Mouse (Mus musculus): ENCODE measurements around the gene Rasl10a. TPM values are rescaled to one million over a fixed set of nuclear protein-coding genes. Genes with fewer than 3 reads are reported as not detected.

Rasl10a gene
- polyA plus RNA-seq, 1 experiment from 2014 or later = 4.2 TPM

GRCm38 (mm10) chr11:5033136-5033535 lies 24.8 kb upstream of the Rasl10a start:
- H3K36me3 ChIP-seq = peaks cover 98% of the 10 kb centered on the region
- ATAC-seq (ENCODE audit: low FRiP score, low read depth) = no peak
- H3K4me2 ChIP-seq (replicated peaks) = no peak overlapping the region
- no peaks in the 10 kb centered on the region for H3K4me1 ChIP-seq
- no peak overlapping the region for H3K4me3 ChIP-seq
- H3K9me3 ChIP-seq = no peaks in the 10 kb centered on the region
- no peak overlapping the region for H3K9ac ChIP-seq
- 93% methylated on average over 3 of the region's 3 CpGs for WGBS
- H3K27ac ChIP-seq = no peak overlapping the region
- no peaks in the 10 kb centered on the region for H3K27me3 ChIP-seq

- no peak for ATAC-seq (ENCODE audit: low FRiP score, low read depth)
- 78% methylated on average over 4 of the region's 4 CpGs for WGBS
- H3K9me3 ChIP-seq = no peaks in the 10 kb centered on the region
Observed at GRCm38 (mm10) chr11:5035421-5035820, 22.5 kb upstream of the Rasl10a start.

GRCm38 (mm10) chr11:5037146-5037854 lies 20.6 kb upstream of the Rasl10a start:
- Histone ChIP-seq H3K9ac (no peak overlapping the region), H3K4me2 (replicated peaks) (no peak overlapping the region), H3K27me3 (no peaks in the 10 kb centered on the region), H3K9me3 (no peaks in the 10 kb centered on the region), H3K36me3 (peaks cover 98% of the 10 kb centered on the region), H3K27ac (no peak overlapping the region), H3K4me1 (peaks cover 19% of the 10 kb centered on the region), H3K4me3 (no peak overlapping the region)
- ATAC-seq (ENCODE audit: low FRiP score, low read depth) = no peak
- 83% methylated on average over 8 of the region's 8 CpGs for WGBS

More at GRCm38 (mm10) chr11:5035421-5035820, 22.5 kb upstream of the Rasl10a start:
- no peak overlapping the region for H3K4me3 ChIP-seq
- no peak overlapping the region for H3K27ac ChIP-seq
- no peaks in the 10 kb centered on the region for H3K27me3 ChIP-seq
- H3K4me2 ChIP-seq (replicated peaks) = no peak overlapping the region
- H3K4me1 ChIP-seq = peaks cover 2% of the 10 kb centered on the region; the same call in 1 of the 2 replicates
- H3K9ac ChIP-seq = no peak overlapping the region
- H3K36me3 ChIP-seq = peaks cover 98% of the 10 kb centered on the region

GRCm38 (mm10) chr11:5040585-5040984 lies 17.3 kb upstream of the Rasl10a start:
- Histone ChIP-seq H3K36me3 (peaks cover 74% of the 10 kb centered on the region), H3K4me3 (no peak overlapping the region), H3K27me3 (no peaks in the 10 kb centered on the region), H3K4me2 (replicated peaks) (no peak overlapping the region), H3K9ac (no peak overlapping the region), H3K27ac (peak overlapping the region; percentile 70; the same call in 1 of the 2 replicates), H3K4me1 (peaks cover 19% of the 10 kb centered on the region), H3K9me3 (no peaks in the 10 kb centered on the region)
- no peak for ATAC-seq (ENCODE audit: low FRiP score, low read depth)
- 88% methylated on average over 5 of the region's 5 CpGs for WGBS

GRCm38 (mm10) chr11:5041144-5041780 lies 16.7 kb upstream of the Rasl10a start:
- Histone ChIP-seq H3K4me2 (replicated peaks) (no peak overlapping the region; the same call in 1 of the 2 replicates), H3K4me3 (no peak overlapping the region), H3K9me3 (no peaks in the 10 kb centered on the region), H3K9ac (0 out of 2 replicates have a peak overlapping the region, but pooled peaks have one; percentile 9), H3K4me1 (peaks cover 19% of the 10 kb centered on the region), H3K27ac (peak overlapping the region; percentile 70; the same call in 1 of the 2 replicates), H3K27me3 (no peaks in the 10 kb centered on the region), H3K36me3 (peaks cover 67% of the 10 kb centered on the region)
- ATAC-seq (ENCODE audit: low FRiP score, low read depth) = peak; percentile 80; the same call in 1 of the 2 replicates
- 59% methylated on average over 18 of the region's 18 CpGs for WGBS

- no peaks in the 10 kb centered on the region for H3K9me3 ChIP-seq
- no peak overlapping the region for H3K27ac ChIP-seq
- H3K4me3 ChIP-seq = no peak overlapping the region
- H3K4me1 ChIP-seq = peaks cover 19% of the 10 kb centered on the region
- no peak for ATAC-seq (ENCODE audit: low FRiP score, low read depth)
- H3K27me3 ChIP-seq = no peaks in the 10 kb centered on the region
- H3K9ac ChIP-seq = no peak overlapping the region
- H3K36me3 ChIP-seq = peaks cover 52% of the 10 kb centered on the region
- no peak overlapping the region for H3K4me2 ChIP-seq (replicated peaks)
- 89% methylated on average over 8 of the region's 8 CpGs for WGBS
Observed at GRCm38 (mm10) chr11:5042645-5043381, 15.1 kb upstream of the Rasl10a start.

- H3K36me3 ChIP-seq = peaks cover 17% of the 10 kb centered on the region
- H3K4me1 ChIP-seq = peaks cover 7% of the 10 kb centered on the region; the same call in 1 of the 2 replicates
- no peak overlapping the region for H3K27ac ChIP-seq
- WGBS = 45% methylated on average over 12 of the region's 12 CpGs
- H3K4me3 ChIP-seq = no peak overlapping the region
- no peaks in the 10 kb centered on the region for H3K9me3 ChIP-seq
- H3K27me3 ChIP-seq = no peaks in the 10 kb centered on the region; the same call in 1 of the 2 replicates
- H3K9ac ChIP-seq = no peak overlapping the region
- ATAC-seq (ENCODE audit: low FRiP score, low read depth) = 0 out of 2 replicates have a peak, but pooled peaks have one; percentile 24
- no peak overlapping the region for H3K4me2 ChIP-seq (replicated peaks)
Observed at GRCm38 (mm10) chr11:5046321-5046926, 11.5 kb upstream of the Rasl10a start.

GRCm38 (mm10) chr11:5051629-5052028 lies 6.3 kb upstream of the Rasl10a start:
- H3K4me2 ChIP-seq (replicated peaks) = no peak overlapping the region
- H3K27me3 ChIP-seq = peaks cover 19% of the 10 kb centered on the region
- no peaks in the 10 kb centered on the region for H3K9me3 ChIP-seq
- H3K36me3 ChIP-seq = no peaks in the 10 kb centered on the region
- peaks cover 10% of the 10 kb centered on the region for H3K4me1 ChIP-seq
- H3K27ac ChIP-seq = no peak overlapping the region
- 75% methylated on average over 10 of the region's 10 CpGs for WGBS
- H3K4me3 ChIP-seq = no peak overlapping the region
- no peak overlapping the region for H3K9ac ChIP-seq
- ATAC-seq (ENCODE audit: low FRiP score, low read depth) = no peak

- H3K4me3 ChIP-seq = no peak overlapping the region
- no peak overlapping the region for H3K9ac ChIP-seq
- no peak overlapping the region for H3K4me2 ChIP-seq (replicated peaks)
- no peaks in the 10 kb centered on the region for H3K36me3 ChIP-seq
- H3K9me3 ChIP-seq = no peaks in the 10 kb centered on the region
- peaks cover 26% of the 10 kb centered on the region for H3K27me3 ChIP-seq
- WGBS = 68% methylated on average over 10 of the region's 10 CpGs
- no peak overlapping the region for H3K27ac ChIP-seq
- peaks cover 17% of the 10 kb centered on the region for H3K4me1 ChIP-seq
- no peak for ATAC-seq (ENCODE audit: low FRiP score, low read depth)
Observed at GRCm38 (mm10) chr11:5052200-5052854, 5.6 kb upstream of the Rasl10a start.

- Histone ChIP-seq H3K4me3 (no peak overlapping the region), H3K9me3 (no peaks in the 10 kb centered on the region), H3K4me2 (replicated peaks) (no peak overlapping the region), H3K27me3 (peaks cover 44% of the 10 kb centered on the region), H3K27ac (no peak overlapping the region), H3K9ac (no peak overlapping the region), H3K4me1 (peaks cover 35% of the 10 kb centered on the region), H3K36me3 (no peaks in the 10 kb centered on the region)
- no peak for ATAC-seq (ENCODE audit: low FRiP score, low read depth)
- 90% methylated on average over 14 of the region's 14 CpGs for WGBS
Observed at GRCm38 (mm10) chr11:5054151-5054550, 3.8 kb upstream of the Rasl10a start.

- WGBS = 70% methylated on average over 6 of the region's 6 CpGs
- no peak overlapping the region for H3K4me3 ChIP-seq
- ATAC-seq (ENCODE audit: low FRiP score, low read depth) = no peak
- no peaks in the 10 kb centered on the region for H3K9me3 ChIP-seq
- peaks cover 42% of the 10 kb centered on the region for H3K4me1 ChIP-seq
- H3K27me3 ChIP-seq = peaks cover 51% of the 10 kb centered on the region
- H3K4me2 ChIP-seq (replicated peaks) = no peak overlapping the region
- H3K36me3 ChIP-seq = no peaks in the 10 kb centered on the region
- H3K9ac ChIP-seq = no peak overlapping the region
- no peak overlapping the region for H3K27ac ChIP-seq
Observed at GRCm38 (mm10) chr11:5054874-5055273, 3.1 kb upstream of the Rasl10a start.
